Mouse (Mus musculus) NIH3T3 (cell line): Measurements from ENCODE around the gene Morn3.

Source experiments
- DNase-seq: peaks from one replicate; pipeline ENCODE4 v3.0.0-alpha.2; 2012; ENCODE audit warnings: low read depth

Gene Morn3

GRCm38 (mm10) chr5:122991350-122992004 lies 55.3 kb downstream of the Morn3 start:
- DNase-seq: no peak

GRCm38 (mm10) chr5:122990411-122991160 lies 56.2 kb downstream of the Morn3 start:
- DNase-seq: no peak

GRCm38 (mm10) chr5:122989551-122990330 lies 57.1 kb downstream of the Morn3 start, which contains the start of gene Kdm2b:
Kdm2b (minus strand) TSS chr5:122989823.
- peak; percentile 46 for DNase-seq

- peak; percentile 90 for DNase-seq
These were observed 57.8 kb downstream of the Morn3 start for GRCm38 (mm10) chr5:122989001-122989525.

GRCm38 (mm10) chr5:122988021-122988751 lies 58.6 kb downstream of the Morn3 start:
- DNase-seq: peak; percentile 66

GRCm38 (mm10) chr5:122987211-122988020 lies 59.4 kb downstream of the Morn3 start:
- DNase-seq: peak; percentile 31

GRCm38 (mm10) chr5:122986091-122986493 lies 60.7 kb downstream of the Morn3 start:
- peak; percentile 47 for DNase-seq
